Mouse (Mus musculus) hindbrain, embryonic 11.5 days (tissue): ENCODE data around the gene Mt2. TPM values are rescaled to one million over a fixed set of nuclear protein-coding genes. Genes with fewer than 3 reads are reported as not detected.

ENCODE experiments used
- ATAC-seq: fragments of 200-750 bp; cut with Nextera tagmentation; 2 replicates; pipeline ENCODE4 v1.8.0; 2017; ENCODE audit warnings: mild to moderate bottlenecking, moderate TSS enrichment, moderate library complexity; ENCODE audit not compliant: low FRiP score
- DNase-seq: peaks from one replicate; pipeline ENCODE4 v3.0.0-alpha.2; 2015; ENCODE audit warnings: low spot score
- H3K27ac ChIP-seq: fragments of 300-500 bp; sonication (generic); 2 replicates; pipeline ENCODE4 v1.5.1; 2014; ENCODE audit warnings: mild to moderate bottlenecking, low read depth, low read length
- H3K27me3 ChIP-seq: fragments of 300-500 bp; sonication (generic); 2 replicates; pipeline ENCODE4 v1.6.1; 2014; ENCODE audit warnings: mild to moderate bottlenecking, low read length, moderate library complexity, mixed read lengths; ENCODE audit not compliant: control insufficient read depth, insufficient read depth
- H3K36me3 ChIP-seq: fragments of 300-500 bp; sonication (generic); 2 replicates; pipeline ENCODE4 v1.6.1; 2014; ENCODE audit warnings: mild to moderate bottlenecking, low read length, moderate library complexity, mixed read lengths; ENCODE audit not compliant: control insufficient read depth, insufficient read depth
- H3K4me1 ChIP-seq: fragments of 300-500 bp; sonication (generic); replicated peaks from 2 replicates; pipeline ENCODE4 v1.6.1; 2014; ENCODE audit warnings: low read length, mixed read lengths; ENCODE audit not compliant: control insufficient read depth, insufficient read depth
- H3K4me2 ChIP-seq: fragments of 300-500 bp; sonication (generic); replicated peaks from 2 replicates; pipeline ENCODE4 v1.6.1; 2014; ENCODE audit warnings: mild to moderate bottlenecking, low read depth, low read length
- H3K4me3 ChIP-seq: fragments of 300-500 bp; sonication (generic); 2 replicates; pipeline ENCODE4 v1.5.1; 2014; ENCODE audit warnings: low read depth, low read length
- H3K9ac ChIP-seq: fragments of 300-500 bp; sonication (generic); 2 replicates; pipeline ENCODE4 v1.6.1; 2014; ENCODE audit warnings: low read depth, low read length
- H3K9me3 ChIP-seq: fragments of 300-500 bp; sonication (generic); 2 replicates; pipeline ENCODE4 v1.6.1; 2016; ENCODE audit warnings: low read length; ENCODE audit not compliant: control insufficient read depth
- WGBS: fragments of 180-500 bp; shearing (Covaris S2); extraction: QIAGEN DNeasy Blood & Tissue Kit; methylation state at CpG from one replicate; pipeline ENCODE4 v1.1.7; 2014; 5-methylcytosine and 5-hydroxymethylcytosine counted together
- polyA plus RNA-seq: library from polyadenylated mRNA; unstranded; fragments of >200 nt; fragmentation: Nextera tagmentation; extraction: Ambion mirVana; gene quantifications from 2 replicates; pipeline ENCODE4 v1.2.1, GENCODE M21; 2014

Mt2 gene
- polyA plus RNA-seq, 1 experiment from 2014 or later = 29.3 TPM

DNA sequence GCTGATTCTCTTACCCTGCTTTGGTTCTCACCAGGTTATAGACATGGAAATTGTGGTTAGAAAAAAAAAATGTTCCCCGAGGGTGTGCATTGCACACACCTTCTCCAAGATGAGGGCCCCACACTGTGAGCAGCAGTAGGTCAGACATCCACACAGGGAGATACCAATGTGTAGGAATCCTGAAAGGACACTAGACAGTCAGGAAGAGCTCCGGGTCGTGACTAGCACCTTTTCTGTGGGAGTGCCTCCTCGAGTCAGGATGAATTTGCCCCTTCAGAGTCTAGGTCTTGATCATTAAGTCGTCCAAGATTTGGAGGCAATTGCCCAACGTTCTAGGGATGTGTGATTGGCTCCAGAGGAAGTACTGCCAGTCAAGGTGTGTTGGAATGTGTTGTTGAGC lies 13.3 kb downstream of the Mt2 start:
- Histone ChIP-seq H3K4me3 (no peak overlapping the region), H3K4me1 (no peaks in the 10 kb centered on the region; the same call in 1 of the 2 replicates), H3K9me3 (no peaks in the 10 kb centered on the region), H3K4me2 (no peak overlapping the region), H3K36me3 (no peaks in the 10 kb centered on the region), H3K27me3 (peaks cover 59% of the 10 kb centered on the region), H3K27ac (no peak overlapping the region), H3K9ac (no peak overlapping the region)
- ATAC-seq = no peak
- DNase-seq = peak; percentile 5
- WGBS = 68% methylated on average over 6 of the region's 6 CpGs

DNA sequence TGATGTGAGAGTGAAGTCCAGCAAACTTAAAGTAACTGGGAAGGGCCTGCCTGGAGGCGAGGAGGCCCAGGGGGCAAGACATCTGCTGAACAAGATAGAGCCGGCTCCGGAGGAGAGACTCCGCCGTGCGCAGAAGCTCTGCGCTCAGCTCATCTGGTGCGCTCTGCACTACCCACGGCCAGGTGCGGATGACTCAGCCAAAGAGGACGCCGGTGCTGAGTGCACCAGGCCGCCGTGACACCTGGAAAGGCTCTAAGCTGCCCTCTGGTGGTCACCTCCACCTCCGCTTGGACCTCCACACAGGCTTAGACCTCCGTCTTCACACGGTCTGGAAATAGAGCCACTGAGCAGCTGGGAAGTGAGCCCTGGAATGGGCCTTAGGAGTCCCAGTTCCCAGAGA lies 14.1 kb downstream of the Mt2 start:
- Histone ChIP-seq H3K4me2 (0 out of 2 replicates have a peak overlapping the region, but pooled peaks have one; percentile 5), H3K9ac (no peak overlapping the region), H3K27ac (no peak overlapping the region), H3K36me3 (no peaks in the 10 kb centered on the region), H3K4me3 (no peak overlapping the region), H3K27me3 (peaks cover 57% of the 10 kb centered on the region), H3K9me3 (no peaks in the 10 kb centered on the region), H3K4me1 (peaks cover 3% of the 10 kb centered on the region; the same call in 1 of the 2 replicates)
- DNase-seq (peak; percentile 68), ATAC-seq (peak; percentile 44)
- WGBS = 7% methylated on average over 17 of the region's 17 CpGs

DNA sequence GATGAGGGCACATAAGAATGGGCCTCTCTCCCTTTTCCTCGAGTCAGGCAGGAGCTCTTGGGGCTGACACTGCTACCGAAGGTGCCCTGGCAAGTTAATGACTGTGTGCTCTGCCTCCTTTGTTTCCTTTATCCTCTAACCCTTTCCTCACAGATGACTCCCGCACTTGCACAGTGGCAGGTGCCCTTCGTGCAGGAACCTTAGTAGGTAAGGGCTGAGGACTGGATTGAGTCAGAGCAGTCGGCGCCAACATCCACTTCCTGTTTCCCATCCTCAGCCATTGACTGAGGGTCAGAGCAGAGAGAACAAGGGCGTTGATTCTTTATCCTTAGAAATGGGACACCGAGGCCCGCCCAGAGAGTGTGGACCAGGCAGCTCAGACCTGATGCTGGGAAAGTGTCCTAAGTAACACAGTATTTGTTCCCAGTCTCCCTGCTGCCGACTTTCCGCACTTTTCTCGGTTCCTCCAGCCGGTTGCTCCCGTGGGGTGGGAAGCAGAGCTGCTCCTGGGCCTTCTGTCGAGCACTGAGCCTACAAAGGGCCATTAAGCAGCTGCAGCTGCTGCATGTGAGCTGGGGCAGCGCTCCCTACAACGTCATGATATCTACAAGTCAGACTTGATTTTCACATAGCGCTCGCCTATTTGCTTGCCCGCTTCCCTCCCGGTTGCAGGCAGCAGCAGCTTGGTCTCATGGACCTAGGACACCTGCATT lies 15.0 kb downstream of the Mt2 start:
- no peak overlapping the region for H3K9ac ChIP-seq
- H3K27ac ChIP-seq = no peak overlapping the region
- ATAC-seq = no peak
- no peaks in the 10 kb centered on the region for H3K9me3 ChIP-seq
- no peaks in the 10 kb centered on the region for H3K36me3 ChIP-seq
- H3K4me2 ChIP-seq = no peak overlapping the region
- peak; percentile 41 for DNase-seq
- no peak overlapping the region for H3K4me3 ChIP-seq
- peaks cover 3% of the 10 kb centered on the region; the same call in 1 of the 2 replicates for H3K4me1 ChIP-seq
- 29% methylated on average over 21 of the region's 21 CpGs for whole genome bisulfite sequencing
- H3K27me3 ChIP-seq = peaks cover 49% of the 10 kb centered on the region

DNA sequence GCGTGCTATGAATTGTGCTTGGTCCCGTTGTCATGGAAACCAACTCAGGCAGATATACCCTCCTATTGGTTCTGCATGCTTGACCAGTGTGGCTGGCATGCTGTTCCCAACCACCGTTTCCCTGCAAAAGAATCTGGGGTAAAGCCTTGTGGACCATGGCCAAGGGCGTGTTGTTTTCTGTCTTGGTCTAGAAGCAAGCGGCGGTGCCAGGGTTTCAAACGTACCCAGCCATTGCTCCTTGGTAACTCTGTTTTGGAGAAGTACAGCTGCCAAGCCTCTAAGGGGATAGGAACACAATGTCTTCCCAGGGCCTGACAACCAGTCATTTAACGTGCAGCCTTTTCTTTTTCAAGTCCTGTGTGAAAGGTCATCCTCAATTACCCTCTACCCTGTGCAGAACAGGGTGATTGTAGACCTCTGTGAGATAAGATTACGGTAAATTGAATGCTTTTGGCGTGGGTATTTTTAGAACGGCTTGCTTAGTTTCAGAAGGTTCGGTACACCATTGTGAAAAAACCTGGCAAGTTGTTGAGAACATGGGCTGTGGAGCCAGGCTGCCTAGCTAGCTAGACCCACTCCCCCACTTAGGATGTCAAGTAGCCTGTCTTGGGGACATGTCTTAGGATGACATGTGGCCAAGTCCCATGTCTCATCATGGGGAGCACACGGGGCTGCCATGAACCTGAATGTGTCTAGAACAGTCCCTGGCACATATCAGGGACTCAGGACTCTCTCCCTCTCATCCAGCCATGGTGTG lies 17.0 kb downstream of the Mt2 start:
- 68% methylated on average over 13 of the region's 13 CpGs for WGBS
- H3K27ac ChIP-seq = no peak overlapping the region
- H3K4me2 ChIP-seq = no peak overlapping the region
- H3K4me1 ChIP-seq = peaks cover 3% of the 10 kb centered on the region; the same call in 1 of the 2 replicates
- no peak overlapping the region for H3K4me3 ChIP-seq
- DNase-seq = peak; percentile 5
- H3K9me3 ChIP-seq = no peaks in the 10 kb centered on the region
- no peak for ATAC-seq
- H3K36me3 ChIP-seq = no peaks in the 10 kb centered on the region
- no peak overlapping the region for H3K9ac ChIP-seq
- H3K27me3 ChIP-seq = peaks cover 29% of the 10 kb centered on the region

DNA sequence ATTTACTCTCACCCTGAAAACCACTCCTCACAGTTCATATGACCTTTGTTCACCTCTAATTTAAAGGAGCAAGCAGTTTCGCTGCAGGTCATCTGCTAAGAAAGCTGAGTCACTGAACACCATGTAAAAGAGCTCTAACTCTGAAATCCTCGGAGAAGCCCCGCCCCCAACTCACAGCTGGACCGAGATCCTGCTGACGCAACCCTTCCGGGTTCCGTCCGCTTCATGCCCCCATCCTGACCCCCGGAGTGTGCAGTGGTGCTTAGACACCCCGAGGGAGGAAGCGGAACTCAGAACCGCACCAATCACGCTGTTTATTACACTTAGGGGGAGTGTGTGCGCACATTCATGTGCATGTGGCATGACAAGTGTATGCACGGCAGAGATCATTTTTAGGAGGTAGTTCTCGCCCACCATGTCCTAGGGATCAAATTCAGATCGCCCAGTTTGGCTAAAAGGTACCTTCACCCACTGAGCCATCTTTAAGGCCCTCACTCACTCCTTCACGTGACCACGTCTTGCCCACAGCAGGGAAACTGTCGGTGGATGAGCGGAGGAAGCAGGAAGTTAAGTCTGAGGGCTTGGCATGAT lies 18.7 kb downstream of the Mt2 start:
- H3K27me3 ChIP-seq = peaks cover 15% of the 10 kb centered on the region
- ATAC-seq = no peak
- peak; percentile 53 for DNase-seq
- peaks cover 3% of the 10 kb centered on the region; the same call in 1 of the 2 replicates for H3K4me1 ChIP-seq
- no peaks in the 10 kb centered on the region for H3K36me3 ChIP-seq
- H3K9me3 ChIP-seq = no peaks in the 10 kb centered on the region
- no peak overlapping the region for H3K27ac ChIP-seq
- 23% methylated on average over 21 of the region's 21 CpGs for WGBS
- peak overlapping the region; percentile 21 for H3K4me2 ChIP-seq
- peak overlapping the region; percentile 22 for H3K4me3 ChIP-seq
- no peak overlapping the region for H3K9ac ChIP-seq

DNA sequence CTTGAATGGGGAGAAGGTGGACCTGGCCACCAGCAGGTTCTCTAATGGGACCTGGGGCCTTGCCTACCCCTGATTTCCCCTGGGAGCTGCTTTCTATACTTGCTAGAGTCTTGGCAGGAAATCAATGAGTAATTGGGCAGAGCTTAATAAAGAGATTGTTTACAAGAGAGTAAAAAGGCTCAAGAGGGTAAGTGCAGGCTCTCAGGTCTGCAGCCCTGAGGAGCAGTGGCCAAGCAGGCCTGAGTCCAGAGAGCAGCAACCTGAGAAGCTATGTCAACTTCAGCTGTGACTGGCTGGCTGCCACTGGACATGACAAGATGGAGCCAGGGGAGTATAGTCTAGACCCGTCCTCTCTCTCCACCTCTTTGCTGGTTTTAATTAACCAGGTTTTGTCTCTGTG lies 20.5 kb downstream of the Mt2 start:
- DNase-seq (no peak), ATAC-seq (no peak)
- Histone ChIP-seq H3K36me3 (no peaks in the 10 kb centered on the region), H3K27ac (no peak overlapping the region), H3K9ac (no peak overlapping the region), H3K9me3 (no peaks in the 10 kb centered on the region), H3K4me1 (peaks cover 3% of the 10 kb centered on the region; the same call in 1 of the 2 replicates), H3K27me3 (peaks cover 2% of the 10 kb centered on the region; the same call in 1 of the 2 replicates), H3K4me2 (no peak overlapping the region), H3K4me3 (no peak overlapping the region)
- WGBS = 67% methylated on average over 1 of the region's 1 CpGs

DNA sequence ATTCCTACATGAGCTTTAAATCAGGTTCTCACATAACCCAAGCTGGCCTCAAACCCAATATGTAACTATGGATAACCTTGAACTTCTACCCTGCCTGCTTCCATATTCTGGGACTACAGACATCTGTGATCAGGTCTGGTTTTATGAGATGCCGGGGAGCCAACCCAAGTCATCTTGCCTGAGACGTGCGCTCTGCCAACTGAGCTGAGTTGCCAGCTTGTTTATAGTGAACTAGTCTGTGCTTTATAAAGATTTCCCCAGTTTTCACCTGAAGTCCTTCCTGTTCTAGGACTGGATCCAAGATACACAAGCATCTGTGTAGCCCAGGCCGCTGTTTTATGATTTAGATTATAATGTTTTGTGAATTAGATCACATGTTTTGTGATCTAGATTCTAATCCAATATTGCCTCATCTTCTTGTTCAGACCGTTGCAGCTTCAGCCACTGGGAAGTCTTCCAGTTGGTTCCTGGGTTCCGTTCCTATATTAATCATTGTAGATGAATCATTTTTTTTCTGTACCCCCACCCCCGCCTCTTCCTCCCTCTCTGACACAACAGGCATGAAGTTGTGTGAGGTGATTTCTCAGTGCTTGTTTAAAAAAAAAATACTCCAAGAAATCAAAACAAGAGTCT lies 22.2 kb downstream of the Mt2 start:
- 92% methylated on average over 7 of the region's 7 CpGs for WGBS

DNA sequence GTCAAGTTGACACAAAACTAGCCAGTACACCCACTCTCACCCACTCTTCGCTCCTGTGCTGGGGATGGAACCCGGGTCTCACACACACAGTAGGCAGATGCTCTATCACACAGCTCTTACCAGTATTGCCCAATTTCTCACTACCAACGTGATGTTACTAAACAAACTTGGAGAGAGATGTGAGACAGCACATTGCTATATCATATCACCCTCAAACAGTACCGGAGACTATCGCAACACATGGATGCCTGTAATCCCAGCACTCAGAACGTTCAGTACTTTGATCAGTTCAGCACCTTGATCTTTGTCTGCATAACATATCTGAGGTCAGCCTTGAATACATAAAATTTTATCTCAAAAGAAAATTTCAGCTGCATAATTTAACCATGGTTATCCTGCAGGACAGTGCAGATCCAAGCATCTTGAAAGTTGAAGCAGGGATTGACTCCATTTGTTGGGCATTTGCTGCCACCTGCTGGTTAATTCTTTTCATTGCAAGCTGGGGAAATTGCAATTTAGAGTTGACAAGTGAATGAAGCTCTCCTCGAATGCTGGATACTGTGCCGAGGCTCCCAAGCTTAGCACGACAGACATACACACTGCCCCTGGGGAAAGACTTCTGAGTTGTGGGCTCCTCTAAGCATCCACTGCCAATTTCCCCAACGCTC lies 26.9 kb downstream of the Mt2 start:
- 0 out of 2 replicates have a peak overlapping the region, but pooled peaks have one; percentile 11 for H3K4me2 ChIP-seq
- no peak overlapping the region for H3K4me3 ChIP-seq
- 0 out of 2 replicates have a peak, but pooled peaks have one; percentile 12 for ATAC-seq
- no peak overlapping the region for H3K9ac ChIP-seq
- peak; percentile 88 for DNase-seq
- no peaks in the 10 kb centered on the region for H3K9me3 ChIP-seq
- H3K27ac ChIP-seq = no peak overlapping the region
- 45% methylated on average over 10 of the region's 10 CpGs for WGBS
- H3K36me3 ChIP-seq = no peaks in the 10 kb centered on the region
- H3K27me3 ChIP-seq = no peaks in the 10 kb centered on the region
- H3K4me1 ChIP-seq = no peaks in the 10 kb centered on the region

More for the DNA sequence above, 22.2 kb downstream of the Mt2 start:
- Histone ChIP-seq H3K27ac (no peak overlapping the region), H3K27me3 (no peaks in the 10 kb centered on the region; the same call in 1 of the 2 replicates), H3K4me1 (peaks cover 3% of the 10 kb centered on the region; the same call in 1 of the 2 replicates), H3K36me3 (no peaks in the 10 kb centered on the region), H3K9ac (no peak overlapping the region), H3K4me3 (no peak overlapping the region), H3K4me2 (no peak overlapping the region), H3K9me3 (no peaks in the 10 kb centered on the region)
- ATAC-seq (no peak), DNase-seq (no peak)
